Mouse (Mus musculus): ENCODE results near the gene Angptl4. TPM values are rescaled to one million over a fixed set of nuclear protein-coding genes. Genes with fewer than 3 reads are reported as not detected.
"Not testable (repeated sequence)": the region's sequence is repeated elsewhere in the genome, so short reads cannot be mapped to it uniquely, and the experiment has no call there.

Gene Angptl4
- total RNA-seq, 2 experiments from 2014 or later = 11.1 to 13.2 TPM

DNA sequence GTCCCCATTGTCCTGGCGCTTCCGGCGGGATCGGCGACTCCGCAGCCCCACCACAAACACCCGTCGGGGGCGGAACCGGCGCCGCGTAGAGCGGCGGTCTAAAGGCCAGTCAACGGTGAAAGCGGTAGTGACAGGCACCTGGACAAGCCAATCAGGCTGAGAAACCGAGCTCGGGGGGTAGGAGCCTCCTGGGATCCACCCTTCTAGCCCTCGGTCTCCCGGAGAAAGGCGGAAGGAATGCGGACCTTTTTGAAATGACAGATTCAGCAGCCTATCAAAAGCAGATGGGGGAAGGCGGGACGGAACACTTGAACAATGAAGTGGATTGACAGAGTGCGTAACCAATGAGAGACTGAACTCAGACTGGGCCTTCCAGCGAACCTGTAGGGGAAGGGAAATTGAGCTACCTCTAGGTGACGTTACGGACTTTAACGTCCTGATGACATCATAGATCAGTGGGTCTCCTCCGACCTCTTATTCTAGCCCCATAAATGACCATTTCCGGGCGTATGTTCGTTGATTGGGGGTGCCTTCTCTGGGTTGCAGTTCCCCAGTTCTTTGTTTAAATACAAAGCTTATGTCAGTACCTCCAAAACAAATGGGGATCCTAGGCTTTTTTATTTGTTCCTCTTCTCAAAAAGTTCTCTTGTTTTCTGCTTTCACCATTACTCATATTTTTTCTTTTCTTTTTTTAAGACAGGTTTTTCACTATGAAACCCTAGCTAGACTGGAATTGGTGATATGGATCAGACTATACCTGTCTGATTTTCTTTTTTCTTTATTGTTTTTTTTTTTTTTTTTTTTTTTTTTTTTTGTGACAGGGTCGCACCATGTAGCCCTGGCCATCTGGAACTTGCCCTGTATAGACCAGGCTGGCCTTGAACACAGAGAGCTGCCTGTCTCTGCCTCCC lies 21.1 kb downstream of the Angptl4 start, which contains the start of gene Rab11b:
Gene Rab11b (minus strand): TSS at position 276 of the 911 bp plus-strand sequence.
- ATAC-seq (replicated peaks; ENCODE audit: poor library complexity, severe bottlenecking) = peak; percentile 92

DNA sequence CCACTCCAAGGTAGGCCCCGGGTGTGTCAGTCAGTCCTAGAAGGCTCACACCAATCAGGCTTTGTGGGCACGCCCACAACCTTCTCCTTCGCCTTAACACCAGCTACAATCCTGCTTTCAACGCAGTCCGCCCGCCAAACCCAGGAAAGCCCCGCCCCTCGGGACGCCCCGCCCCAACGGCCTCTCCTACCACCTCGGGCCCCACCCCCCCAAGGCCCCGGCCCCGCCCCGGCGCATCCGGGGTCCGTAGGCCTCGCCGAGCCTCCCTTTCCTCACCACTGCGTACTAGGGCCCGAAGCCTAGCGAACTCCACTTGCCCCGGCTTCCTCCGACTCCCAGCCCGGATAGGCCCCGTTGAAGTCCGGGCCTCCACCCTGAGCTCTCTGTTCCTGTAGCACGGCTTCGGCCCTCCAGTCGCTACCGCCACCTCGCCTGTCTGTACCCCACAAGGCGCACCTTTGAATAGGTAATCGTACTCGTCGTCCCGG lies 21.8 kb downstream of the Angptl4 start:
- ATAC-seq (replicated peaks; ENCODE audit: poor library complexity, severe bottlenecking) = peak; percentile 54

DNA sequence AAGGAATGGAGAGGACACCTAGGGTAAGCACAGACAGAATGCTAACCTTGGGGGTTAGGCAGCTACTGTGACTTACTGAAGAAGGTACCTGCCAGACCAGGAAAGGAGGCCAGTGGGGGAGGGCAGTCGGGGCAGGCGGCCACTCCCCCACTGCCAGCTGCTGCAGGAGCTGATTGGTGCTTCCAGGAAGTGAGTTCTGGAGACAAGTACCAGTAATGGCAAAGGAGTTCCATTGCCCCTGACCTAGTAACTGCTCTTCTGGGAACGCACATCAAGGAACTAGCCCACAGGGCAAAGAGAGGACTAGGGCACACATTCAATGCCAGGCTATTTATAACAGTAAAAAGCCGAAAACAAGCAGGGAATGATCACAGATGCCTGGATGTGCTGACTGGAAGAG lies 24.4 kb downstream of the Angptl4 start:
- no peak for ATAC-seq (replicated peaks; ENCODE audit: poor library complexity, severe bottlenecking)

DNA sequence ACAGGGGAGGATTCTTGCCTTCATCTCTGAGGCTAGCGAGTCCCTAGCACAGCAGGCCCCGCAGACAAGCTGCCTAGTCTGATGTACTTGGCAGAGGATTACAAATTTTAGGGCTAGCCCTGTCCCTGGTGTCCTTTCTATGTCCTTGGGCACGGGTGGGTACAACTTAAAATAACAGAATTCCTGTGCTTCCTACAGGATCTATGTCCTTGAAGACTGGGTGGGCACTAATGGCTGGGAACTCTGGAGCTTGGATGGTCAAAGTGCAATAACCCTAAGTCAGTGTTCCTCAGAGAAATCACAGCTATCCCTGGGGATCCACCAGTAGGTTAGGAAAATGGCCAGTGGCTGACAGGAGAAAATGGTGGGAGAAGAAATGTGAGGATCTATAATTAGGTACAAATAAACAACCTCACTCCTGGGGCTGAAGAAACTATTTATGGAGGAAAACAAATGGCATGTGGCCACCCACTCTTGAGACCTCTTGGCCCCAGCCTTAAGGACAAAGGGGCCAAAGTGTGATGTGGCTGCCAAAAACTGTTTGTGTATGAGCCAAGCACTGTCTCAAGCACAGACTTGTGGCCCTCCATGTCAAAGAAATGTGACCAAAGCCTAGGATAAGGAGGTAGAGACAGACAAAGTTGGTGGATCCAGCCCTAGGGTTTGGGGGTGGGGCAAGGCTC lies 25.4 kb downstream of the Angptl4 start:
- ATAC-seq (replicated peaks; ENCODE audit: poor library complexity, severe bottlenecking) = no peak

DNA sequence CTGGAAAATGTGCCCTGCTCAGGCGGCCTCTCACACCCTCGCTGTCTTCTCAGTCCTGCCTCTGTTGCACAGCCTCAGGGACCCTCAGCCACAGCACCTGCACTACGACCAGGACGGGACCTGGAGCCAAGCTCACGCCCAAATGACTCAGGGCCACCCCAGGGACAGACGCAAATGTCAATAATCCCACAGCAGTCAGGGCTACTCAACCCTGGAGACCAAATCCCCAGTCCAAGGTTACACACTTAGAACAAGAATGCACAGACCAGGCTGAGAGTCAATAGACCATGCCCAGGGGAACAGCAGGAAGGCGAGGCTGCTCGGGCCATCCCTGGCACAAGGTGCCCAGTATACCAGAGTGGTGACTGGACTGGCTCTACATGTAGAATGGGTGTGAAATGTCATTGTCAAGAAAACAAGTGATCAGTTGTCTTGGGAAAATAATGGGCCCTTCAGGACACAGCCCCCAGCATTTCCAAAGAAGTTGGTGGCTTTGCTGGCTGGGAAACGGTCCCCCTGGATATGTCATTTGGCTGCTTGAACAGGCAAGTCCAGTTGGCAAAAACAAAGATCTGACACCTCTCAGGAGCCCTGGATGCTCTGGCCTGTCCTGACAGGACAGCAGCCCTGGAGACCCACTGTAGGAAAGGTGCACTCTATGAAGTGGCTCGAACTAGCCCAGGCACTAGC lies 26.1 kb downstream of the Angptl4 start:
- no peak for ATAC-seq (replicated peaks; ENCODE audit: poor library complexity, severe bottlenecking)

DNA sequence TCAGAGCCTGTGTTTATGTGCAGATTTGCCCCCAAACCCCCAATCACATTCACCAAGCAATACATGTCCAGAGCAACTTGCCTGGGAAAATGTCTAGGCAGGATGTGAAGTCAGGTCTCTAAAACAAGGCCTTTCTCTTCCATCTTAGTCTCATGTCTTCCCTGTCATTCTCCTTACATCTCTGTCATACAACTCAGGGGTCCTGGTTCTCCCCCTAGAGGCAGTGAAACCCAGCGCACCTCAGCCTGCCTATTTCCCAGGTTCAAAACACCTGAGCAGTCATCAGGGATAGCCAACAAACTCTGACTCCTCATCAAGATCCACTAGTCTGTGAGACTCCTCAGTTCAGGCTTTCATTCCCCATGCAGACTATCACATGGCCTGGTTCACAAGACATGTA lies 27.0 kb downstream of the Angptl4 start:
- ATAC-seq (replicated peaks; ENCODE audit: poor library complexity, severe bottlenecking) = no peak

DNA sequence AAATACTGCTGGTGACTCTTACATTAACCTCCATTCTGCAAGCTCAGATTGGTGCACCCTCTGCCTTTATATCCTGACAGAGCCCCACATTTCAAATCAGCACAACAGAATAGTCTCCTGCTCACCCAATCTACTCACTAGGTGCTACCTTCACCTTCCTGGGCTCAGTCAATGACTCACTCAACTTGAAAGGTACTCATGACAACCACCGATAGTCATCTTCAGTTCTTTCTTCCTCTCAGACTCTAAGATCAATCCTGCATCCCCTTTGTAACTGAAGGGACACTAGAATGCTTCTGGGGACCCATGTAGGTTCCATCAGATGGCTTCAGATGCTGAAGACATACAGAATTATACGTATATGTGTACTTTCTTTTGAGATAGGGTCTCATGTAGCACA lies 29.3 kb downstream of the Angptl4 start:
- no peak for ATAC-seq (replicated peaks; ENCODE audit: poor library complexity, severe bottlenecking)

DNA sequence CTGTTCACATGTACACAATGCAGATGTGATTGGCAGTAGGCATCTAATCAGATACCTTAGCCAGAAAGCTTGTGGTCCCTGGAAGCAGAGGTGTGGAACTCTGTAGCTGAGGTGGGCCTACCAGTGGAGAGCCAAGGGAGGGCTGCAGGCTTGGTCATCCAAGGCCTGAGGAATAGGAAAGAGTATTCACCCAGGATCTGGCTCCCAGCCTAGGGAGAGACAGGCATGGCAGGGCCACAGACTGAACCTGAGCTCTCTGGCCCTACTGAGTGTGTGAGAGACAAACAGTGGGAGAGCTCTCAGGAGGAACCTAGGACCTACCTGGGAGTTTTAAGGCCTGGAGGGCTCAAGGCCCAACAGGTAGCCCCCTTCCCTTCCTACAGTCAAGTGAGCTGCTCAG lies 30.4 kb downstream of the Angptl4 start:
- ATAC-seq (replicated peaks; ENCODE audit: poor library complexity, severe bottlenecking) = no peak

DNA sequence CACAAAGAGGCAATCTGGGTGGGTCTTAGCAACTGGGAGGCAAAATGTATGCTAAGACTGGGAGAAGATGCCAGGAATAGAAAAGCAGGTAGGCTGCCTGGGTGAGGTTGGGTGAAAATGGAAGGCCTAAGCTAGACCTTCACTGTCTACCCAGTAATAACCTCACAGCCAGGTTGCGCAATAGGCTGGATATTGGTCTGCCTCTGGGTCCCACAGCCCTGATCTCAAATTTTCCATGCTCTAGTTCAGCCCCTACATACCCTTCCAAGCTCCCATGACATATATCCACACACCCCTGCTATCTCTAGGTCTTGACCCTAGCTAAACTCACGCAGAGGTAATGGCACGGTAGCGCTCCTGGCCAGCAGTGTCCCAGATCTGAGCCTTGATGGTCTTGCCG lies 32.2 kb downstream of the Angptl4 start:
- no peak for ATAC-seq (replicated peaks; ENCODE audit: poor library complexity, severe bottlenecking)

DNA sequence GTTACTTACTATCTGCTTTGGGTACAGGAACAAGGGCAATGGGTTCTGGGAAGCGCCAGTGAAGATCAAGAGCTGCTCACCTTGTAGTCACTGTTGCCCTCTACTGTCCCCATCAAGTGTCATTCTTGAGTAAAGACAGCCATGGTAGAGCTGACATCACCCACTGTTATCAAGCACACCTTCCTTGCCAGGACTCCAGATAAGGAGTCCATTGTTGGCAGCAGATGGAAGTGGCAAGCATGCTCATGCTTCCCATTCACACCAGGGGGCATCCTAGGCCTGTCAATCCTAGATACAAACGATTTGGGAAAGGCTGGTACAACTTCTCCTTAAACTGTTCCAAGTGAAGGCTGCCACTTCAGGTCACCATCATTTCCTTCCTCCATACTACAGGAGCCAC lies 35.6 kb downstream of the Angptl4 start:
- ATAC-seq (replicated peaks; ENCODE audit: poor library complexity, severe bottlenecking) = peak; percentile 51

DNA sequence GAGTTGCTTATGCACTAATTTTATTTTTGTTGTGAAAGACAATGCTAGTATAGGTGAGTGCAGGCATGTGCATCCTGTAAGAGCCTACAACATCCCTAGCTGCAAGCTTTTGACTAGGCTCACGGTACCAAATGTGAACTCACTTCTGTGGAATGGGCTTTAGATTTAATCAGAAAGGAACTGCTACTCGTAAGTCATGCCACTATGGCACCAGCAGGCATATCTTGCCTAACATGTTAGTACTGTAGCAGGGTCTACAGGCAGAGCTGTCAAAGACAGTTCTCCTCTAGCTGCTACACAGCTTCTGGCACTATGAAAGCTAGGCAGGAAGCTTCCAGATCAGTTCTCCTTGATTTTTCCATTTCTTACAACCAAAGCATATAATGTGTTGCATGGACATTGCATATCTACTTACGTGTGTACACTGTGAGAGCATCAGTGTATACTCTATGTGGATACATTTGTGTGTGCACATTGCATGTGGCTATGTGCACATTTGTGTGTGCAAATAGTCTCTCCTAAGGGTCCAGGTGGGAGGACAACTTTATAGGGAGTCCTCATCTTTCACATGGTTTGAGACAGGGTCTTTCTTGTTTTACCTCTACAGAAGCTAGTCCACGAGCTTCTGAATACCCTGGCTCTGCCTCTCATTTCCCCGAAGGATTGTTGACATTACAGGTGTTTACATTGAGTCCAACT lies 36.8 kb downstream of the Angptl4 start:
- ATAC-seq (replicated peaks; ENCODE audit: poor library complexity, severe bottlenecking) = no peak

DNA sequence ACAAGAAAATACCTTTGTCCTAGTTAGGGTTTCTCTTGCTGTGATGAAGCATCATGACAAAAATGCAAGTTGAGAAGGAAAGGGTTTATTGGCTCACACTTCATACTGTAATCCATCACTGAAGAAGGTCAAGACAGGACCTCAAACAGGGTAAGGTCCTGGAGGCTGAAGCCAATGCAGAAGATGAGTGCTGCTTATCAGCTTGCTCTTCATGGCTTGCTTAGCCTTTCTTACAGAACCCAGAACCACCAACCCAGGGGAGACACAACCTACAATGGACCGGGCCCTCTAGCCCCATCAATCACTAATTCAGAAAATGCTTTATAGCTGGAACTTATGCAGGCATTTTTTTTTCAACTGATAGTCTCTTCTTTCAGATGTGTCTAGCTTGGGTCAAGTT lies 39.2 kb downstream of the Angptl4 start:
- ATAC-seq (replicated peaks; ENCODE audit: poor library complexity, severe bottlenecking) = no peak

DNA sequence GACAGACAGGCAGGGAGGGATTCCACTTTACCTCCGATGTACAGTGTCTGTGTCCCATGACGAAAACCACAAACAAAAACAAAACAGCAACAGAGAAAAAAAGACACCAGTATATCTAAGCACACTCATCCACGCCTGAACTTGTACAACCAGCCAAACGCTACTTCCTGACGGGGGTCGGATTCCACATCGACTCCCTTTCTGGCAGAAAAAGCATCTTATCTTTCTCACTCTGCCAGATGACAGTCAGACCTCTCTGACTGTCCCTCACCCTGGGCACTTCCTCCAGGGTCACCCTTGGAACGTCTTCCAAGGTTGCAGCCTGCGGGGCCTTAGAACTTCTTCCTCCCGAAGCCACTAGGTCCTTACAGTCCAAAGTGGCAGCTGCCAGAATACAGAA lies 48.1 kb downstream of the Angptl4 start:
- not testable (repeated sequence) for ATAC-seq (replicated peaks; ENCODE audit: poor library complexity, severe bottlenecking)

DNA sequence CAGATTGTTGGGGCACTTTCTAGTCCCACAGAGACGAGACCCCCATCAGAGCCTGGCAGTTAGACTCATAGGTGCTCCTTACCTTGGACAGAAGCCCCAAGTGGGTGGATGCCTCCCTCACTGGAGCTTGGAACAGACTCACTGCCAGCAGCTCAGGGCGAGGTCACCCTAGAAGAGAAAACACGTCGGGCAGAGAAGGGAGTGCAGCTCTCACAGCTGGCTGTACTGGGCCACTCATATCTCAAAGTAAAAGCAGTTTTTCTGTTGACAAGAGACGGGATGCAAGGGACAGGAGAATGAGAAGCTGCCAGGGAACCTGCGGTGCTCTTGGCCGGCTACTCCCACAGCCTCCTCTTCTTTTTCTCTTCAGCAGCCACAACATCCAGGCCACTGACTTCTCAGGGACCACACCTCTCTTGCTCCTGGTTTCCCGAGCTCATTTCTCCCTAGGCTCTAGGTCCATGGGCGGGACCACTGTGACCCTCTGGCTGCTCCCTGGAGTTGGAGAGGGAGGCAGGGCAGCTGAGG lies 49.0 kb downstream of the Angptl4 start:
- not testable (repeated sequence) for ATAC-seq (replicated peaks; ENCODE audit: poor library complexity, severe bottlenecking)

DNA sequence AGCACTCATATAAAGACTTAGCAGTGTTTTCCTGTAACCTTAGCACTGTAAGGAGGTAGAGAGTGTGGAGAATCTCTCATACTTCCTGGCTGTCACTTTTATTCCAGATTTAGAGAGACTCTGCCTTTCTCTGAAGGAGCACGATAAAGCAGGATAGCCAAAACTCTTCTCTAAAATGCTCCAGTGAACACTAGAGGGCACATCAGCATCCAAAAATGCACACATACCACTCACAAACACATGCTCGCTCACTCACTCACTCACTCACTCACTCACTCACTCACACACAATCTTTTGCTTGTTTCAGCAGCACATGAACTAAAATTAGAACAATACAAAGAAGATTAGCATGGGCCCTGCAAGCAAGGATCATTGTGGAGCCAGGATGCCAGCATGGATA lies 52.4 kb downstream of the Angptl4 start:
- no peak for ATAC-seq (replicated peaks; ENCODE audit: poor library complexity, severe bottlenecking)

DNA sequence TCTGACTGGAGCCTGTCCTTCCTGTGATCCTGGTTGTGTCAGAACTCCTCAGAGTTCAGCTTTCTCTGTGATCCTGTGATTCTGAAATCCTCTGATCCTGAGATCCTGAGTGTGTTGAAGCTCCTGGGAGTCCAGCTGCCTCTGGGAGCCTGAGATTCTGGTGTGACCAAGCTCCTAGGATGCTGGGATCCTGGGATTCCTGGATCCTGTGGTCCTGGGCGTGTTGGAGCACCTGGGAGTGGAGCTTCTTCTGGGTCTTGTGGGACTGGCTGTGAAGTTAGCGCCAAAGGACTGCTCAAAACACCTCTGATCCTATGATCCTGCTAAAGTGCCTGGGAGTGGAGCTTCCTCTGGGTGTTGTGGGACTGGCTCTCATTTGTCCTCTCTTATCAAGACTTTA lies 53.2 kb downstream of the Angptl4 start:
- ATAC-seq (replicated peaks; ENCODE audit: poor library complexity, severe bottlenecking) = no peak
